Mouse (Mus musculus) R1 (cell line): ENCODE data around the gene AI661453.

Source experiments
- DNase-seq: peaks from one replicate; pipeline ENCODE4 v3.0.0-alpha.2; 2018; ENCODE audit warnings: low read depth, low spot score

AI661453 gene

DNA sequence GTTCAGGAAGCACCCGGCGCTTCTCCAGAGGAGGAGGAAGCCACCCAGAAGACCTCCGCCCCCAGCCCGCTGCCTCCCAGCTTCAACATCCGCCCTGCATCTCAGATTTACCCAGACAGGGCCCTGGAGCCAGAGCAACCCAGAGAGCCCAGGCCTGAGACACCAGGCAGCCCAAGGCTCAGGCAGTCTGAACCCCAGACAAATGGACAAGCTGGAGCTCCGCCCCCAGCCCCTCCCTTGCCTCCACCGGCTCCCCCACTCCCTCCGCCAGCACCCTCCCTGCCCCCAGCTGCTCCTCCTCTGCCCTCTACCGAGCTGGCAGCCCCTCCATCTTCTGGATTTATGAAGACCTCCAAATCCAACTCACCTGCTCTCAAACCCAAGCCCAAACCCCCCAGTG is 29.9 kb downstream of the AI661453 start:
- DNase-seq = no peak

DNA sequence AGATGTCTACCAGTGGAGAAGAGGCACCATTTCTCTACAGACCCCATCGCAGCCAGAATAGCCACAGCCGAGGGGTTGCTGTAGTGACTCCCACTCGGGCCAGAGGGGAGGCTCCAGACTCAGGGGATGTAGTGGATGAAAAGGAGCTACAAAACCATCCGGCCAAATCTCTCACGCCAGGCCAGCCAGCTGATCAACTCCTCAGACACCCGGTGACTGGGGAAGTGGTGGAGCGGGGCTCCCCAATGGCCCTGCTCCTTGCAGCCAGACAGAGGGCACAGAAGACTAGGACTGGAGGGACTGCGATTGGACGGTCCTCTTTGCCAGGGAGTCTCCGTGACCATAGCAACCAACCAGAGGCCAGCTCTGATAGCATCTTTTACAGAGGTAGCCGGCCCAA is 31.2 kb downstream of the AI661453 start:
- DNase-seq = no peak

DNA sequence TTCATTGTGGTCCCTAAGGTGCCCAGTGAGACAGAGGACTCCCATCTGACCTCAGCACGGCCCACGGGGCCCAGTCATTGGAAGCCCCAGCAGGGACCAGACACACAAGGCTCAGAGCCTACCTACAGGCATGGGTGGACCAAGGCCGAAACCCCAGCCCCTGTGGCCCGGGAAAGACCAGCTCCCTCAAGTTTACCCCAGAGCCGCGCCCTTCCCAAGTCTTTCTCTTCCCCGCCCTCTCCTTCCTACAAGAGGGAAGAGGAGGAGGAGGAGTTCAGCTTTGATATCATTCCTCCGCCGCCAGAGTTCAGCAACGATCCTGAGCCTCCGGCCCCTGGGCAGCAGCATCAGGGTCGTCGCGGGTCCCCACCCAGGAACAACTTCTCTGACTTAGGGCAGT is 31.6 kb downstream of the AI661453 start:
- peak; percentile 53 for DNase-seq

DNA sequence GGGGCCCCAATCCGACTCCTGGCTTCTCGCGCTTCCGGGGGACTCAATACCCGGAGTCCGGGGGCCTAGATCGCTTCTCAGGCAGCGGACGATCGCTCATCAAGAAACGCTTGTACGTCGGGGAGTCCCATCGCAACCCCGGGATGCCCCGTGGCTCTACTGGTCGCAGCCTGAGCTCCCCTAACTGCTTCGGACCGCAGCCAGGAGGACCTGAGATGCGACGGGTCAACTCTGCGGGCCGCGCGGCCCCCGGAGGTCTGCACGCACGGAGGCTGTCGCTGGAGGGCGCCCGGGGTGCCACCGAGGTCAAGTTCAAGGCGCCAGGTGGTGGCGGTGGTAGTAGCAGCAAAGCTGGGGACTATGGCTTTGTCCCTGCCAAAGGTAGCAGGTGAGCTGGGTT is 32.1 kb downstream of the AI661453 start:
- DNase-seq = peak; percentile 52

DNA sequence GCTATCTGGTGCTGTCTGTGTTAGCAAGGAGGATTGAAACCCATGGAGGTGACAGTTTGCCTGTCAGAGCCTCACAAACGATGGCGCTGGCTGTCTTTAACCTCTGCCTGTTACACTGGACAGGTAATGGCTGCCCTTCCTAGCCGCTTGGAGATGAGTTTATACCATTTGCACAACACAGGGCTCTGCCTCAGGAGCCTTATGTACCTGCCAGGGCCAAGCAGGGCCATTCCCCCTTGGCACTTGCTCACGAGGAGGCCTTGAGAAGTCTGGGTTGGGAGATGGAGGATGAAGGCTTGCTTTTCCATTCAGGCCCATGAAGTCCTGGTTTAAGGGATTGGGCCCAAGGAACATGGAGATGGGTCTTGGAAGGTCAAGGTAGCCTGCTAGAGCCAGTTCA is 33.2 kb downstream of the AI661453 start:
- DNase-seq = no peak

DNA sequence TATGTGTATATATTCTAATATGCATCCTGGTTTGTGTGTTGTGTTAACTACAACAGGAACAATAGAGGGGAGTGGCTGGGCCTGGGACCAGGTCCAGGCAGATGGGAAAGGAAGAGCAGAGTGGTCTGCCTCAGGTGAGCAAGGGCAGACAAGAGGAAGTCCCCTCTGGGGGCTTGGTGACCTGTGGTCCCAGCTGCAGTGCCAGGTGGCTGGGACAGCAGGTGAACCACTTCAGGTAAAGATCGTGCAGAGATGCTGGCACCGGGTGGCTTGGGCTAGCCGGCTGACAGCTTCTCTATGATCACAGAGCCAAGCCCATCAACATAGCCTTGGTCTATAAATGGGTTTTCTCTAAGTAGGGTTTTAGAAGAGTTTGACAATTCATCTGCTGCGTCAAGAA is 33.7 kb downstream of the AI661453 start:
- no peak for DNase-seq

DNA sequence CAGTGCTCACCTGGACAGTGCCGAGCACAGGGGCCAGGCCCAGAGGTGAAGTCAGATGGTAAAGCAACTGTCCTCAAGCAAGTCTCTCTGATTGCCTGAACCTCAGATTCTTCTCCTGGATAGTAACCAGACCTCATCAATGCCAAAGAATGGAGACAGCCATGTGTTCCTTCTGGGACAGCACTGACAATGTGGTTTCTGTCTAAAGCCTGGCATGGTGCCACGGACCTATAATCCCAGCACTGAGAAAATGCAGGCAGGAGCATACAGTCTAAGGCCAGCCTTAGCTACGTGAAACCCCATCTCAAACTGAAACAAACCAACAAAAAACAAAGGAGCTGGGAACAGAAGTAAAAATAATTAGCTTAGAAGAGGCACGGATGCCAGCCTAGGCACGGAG is 34.3 kb downstream of the AI661453 start:
- no peak for DNase-seq

DNA sequence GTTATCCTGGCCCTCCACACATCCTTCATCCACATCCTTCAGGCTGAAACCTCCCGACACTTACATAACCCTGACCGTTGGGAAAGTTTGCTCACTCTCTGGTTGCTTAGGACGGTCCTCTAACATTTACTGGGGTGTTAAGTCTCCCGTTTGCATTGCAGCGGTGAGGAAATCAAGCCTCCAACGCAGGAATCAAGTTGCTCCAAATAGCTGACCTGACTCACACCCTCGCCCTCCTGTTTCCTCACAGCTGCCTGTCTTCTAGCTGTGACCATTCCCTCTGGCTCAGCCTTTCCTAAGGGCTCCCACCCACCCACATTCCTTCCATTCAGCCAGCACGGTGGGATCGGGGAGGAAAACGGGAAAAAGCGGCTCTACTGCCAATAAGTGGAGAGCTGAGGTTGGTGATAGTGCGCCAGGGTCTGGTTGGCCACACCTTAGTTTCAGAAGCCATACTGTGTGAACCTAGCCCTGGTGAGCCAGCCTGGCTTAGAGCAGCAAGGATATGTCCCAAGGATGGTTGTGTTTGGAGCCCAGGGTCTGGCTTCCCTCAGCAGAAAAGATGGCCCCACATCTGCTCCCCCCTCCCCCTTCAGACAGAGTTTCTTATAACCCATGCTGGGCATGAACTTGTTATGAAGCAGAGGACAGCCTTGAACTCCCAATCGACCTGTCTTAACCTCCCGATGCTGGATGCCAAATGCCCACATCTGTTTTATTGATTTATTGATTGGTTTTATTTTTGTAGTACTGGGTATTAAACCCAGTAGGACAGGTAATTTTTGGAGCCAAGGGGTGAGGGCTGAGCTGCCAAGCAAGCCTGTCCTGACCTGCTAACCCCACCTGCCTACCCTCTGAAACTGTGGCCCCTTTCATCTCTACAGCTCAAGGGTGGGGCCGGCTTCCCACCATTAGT is 36.3 kb downstream of the AI661453 start:
- DNase-seq = peak; percentile 61

DNA sequence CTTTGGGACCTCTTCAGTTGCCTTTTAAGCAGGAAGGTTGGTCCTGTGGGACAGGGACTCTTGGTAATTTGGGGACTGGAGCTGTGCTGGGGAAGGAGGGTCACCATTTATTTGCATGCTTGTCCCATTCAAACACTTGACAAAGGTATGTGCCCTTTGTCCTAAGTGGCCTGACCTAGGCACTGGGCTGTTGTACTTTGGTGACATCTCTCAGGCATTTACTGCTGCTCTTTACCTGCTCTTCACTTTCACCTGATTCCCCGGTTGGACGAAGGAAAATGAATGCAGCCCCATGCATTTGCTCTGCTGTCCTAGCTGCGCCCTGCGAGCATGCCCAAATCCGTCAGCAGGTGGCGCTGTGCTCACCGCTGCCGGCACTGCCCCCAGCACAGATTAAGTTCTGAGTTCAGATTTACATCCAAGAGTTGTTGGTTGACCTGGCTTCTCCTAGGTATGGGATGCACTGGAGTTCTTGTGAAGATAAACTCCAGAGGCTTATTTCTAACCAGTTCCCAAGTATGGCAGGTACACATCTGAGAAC is 37.1 kb downstream of the AI661453 start:
- DNase-seq = peak; percentile 63

DNA sequence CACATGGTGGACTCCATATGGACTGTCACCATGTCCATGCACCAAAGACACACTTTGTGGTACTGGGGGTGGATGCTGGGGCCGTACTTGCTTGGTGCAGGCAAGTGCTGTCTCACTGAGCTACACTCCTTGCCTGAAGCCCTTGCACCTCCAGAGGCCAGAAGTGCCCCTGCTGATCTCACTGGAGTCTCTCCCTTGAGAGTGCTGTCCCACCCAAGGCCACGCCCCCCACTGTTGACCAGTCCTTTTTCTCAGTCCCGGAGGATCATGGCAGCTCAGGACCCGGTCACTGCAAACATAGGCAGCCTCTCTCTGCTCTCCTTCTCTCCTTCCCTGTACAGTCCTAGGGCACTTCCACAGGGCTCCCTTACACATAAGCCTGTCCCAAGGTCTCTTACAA is 37.8 kb downstream of the AI661453 start:
- no peak for DNase-seq

DNA sequence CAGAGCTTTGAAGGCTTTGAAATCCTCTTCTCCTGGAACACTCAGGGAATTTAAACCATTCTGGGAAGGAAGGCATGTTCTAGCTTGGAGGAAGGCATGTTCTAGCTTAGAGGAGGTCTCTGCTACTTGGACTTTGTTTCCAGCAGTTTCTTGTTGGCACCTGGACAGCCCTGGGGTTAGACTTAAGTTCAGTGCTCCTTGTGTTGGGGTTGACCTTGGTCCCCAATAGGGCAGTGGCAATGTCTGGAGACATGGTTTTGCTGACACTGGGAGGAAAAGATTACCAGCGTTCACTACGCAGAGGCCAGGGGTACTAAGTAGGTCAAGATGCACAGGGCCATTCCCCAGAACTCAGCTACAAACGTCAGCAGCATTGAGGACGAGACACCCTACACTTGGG is 38.8 kb downstream of the AI661453 start:
- DNase-seq = no peak

DNA sequence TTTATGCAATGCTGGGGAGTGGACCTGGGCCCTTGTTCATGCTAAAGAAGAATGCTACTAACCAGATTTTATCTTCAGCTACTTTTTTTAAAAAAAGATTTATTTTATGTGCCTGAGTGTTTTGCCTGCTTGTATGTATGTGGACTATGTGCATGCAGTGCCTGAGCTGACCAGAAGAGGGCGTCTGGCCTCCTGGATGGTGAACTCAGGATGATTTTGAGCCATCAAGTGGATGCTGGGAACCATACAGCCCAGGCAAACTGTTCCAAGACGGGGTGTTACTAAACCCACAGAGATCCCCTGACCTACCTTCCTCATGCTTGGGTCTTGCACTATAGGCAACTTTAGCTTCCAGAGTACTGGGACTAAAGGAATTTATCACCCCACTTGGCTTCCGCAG is 39.3 kb downstream of the AI661453 start:
- DNase-seq = peak; percentile 84

DNA sequence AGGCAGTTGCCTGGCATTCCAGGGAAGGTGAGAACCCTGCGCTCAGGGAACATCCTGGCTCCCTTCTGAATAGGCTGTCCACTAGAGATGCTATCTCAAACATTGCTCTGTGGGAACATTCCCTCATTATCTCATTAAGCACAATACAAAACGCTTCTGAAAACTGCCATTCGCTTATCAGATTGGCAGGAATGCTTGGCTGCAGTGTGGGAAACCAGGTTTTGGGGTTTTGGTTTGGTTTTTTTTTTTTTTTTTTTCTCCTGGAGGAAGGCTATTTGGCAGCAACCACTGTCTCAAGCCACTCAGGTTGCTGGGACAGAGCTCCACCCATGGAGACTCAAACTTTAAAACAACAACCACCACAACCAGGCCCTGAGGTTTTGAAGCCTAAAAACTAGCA is 43.5 kb downstream of the AI661453 start:
- no peak for DNase-seq

DNA sequence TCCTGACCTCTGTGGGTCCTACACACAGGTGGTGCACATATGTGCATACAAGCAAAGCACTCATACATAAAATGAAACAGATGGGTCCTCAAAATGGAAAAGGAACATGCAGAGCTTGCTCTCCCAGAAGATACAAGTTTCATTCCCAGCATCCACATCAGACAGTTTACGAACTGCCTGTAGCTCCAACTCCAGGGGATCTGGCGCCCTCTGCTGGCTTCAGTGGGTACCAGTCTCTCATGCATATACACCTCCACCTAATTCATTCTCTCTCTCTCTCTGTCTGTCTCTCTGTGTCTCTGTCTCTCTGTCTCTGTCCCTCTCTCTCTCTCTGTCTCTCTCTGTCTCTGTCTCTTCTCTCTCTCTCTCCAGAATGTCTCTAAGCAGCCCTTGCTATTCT is 46.0 kb downstream of the AI661453 start:
- DNase-seq = peak; percentile 87

DNA sequence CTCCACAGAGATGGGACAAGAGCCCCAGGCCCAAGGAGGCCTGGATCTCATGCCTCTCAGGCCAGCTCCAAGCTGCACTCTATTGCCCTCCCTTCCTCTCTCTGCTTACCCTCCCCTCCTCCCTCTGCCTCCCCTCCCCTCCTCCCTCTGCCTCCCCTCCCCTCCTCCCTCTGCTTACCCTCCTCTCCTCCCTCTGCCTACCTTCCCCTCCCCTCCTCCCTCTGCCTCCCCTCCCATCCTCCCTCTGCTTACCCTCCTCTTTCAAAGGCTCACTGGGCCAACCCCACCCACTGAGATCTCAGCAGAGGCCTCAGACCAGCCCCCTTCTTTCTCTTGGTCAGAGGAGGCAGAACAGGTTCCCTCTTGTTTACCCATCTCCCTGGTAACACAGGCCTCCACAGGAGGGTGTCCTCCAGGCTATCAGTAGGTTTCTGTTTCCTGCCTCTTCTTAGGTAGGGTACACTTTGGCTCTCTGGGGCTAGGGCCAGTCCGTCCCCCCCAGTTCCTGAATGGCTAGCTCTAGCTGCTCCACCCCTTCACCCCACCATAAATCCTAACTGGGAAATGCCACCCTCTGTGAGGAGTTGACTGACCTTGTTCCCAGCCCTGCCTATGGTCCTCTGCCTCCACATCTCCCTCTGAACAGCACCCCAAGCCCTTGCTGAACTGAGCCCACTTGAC is 48.0 kb downstream of the AI661453 start:
- DNase-seq = peak; percentile 93

DNA sequence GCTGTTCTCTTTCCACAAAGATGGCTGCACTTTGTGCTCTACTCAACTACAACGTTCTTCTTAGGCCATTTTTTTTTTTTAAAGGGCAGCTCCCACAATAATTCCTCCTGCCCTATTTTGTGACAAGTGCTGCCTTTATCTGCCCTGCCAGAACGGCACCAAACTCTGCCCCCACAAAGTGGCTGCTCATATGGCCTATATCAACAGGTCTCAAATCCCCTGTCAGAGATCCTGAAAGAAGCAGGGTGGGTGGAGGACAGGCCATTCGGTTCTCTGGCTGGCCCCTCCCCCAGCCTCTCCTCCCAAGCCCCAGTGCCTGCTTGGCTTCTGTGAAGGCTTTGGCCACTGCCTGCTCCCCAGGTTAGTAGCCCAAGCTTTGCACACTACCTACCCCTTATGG is 48.6 kb downstream of the AI661453 start:
- DNase-seq = no peak

DNA sequence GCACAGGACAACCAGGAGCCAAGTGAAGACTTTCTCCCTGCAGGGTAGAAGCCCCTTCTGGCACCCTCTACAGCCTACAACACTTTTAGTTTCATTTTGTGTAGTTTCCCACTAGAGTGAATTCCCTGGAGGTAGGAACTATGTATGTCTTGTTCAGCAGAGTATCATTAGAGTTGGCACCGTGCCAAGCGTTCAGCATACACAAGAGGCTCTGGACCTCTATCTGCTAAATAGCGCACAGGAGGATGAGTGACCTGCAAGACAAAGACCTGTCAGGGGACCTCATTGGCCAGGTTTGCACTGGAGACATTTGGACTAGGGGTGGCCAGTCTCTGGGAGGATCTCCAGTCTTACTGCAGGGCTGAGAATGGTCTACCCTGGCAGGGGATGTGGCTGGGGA is 49.4 kb downstream of the AI661453 start:
- DNase-seq = no peak

DNA sequence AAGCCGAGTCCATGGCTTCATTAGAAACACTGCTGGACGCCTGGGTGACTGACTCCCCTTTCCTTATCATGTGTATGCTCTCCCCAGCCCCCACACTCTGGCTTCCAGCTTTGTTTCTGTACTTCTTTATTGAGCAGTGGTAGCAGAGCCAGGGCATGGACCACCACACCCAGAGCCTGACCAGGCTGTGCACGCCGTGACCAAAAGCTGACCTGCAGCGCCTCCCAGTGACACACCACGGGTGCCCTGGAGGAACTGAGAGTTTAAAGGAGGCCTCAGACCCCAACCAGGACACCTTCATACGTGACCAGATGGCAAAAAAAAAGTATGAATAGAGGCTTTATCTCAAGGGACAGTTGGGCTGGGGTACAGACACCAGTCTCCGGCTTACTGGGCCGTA is 54.4 kb downstream of the AI661453 start:
- no peak for DNase-seq

DNA sequence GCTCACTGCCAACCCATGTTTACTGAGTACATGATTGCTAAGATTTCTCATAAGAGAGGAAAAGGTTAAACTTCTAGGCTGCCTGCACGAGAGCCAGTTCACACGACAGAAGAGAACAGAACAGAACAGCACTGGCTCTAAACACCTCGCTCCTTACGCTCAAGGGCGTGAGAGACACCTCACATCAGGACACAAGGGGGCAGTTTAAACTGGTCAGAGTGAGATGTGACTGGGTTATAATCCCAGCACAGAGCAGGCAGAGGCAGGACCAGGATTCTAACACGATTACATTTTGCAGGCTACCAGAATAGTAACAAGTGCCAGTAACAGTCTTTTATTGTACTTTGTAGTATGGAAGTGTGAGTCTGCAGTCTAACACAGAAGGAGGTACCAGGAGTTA is 56.3 kb downstream of the AI661453 start:
- DNase-seq = no peak

DNA sequence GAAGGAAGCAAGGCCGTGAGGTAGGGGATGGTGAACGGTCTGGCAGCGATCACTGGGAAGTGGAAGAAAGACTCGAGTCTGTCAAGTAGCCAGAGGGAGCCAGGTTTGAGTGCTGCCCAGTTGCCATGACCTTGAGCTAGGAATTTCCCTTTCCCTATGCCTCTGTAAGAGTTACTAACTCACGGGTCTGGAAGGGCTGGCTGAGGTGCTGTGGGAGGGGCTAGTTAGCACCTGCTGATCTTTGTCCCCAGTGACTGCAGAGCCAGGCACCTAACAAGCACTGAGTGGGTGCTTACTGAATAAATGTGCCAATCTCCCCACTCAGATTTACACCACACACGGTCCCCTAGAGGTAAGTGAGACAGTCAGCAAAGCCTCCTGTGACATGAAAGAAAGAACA is 57.2 kb downstream of the AI661453 start:
- DNase-seq = no peak

DNA sequence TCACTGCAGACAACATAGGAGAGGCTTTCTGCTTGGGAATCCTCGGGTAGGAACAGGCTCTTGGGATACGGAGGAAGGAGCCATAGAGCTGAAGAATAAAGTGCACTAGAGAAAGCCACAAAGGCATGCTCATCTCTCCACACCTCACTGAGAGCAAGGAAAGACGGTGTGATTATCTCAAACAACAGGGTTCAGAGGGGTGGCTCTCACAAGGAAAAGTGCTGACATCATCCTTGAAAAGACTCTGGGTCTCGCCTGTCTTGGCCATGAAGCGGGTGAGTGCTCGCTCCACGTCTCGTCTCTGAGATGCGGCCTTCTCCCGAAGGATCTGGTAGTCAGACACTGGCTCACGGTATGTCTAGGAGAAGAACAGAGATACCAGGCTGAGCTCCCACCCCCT is 57.7 kb downstream of the AI661453 start:
- no peak for DNase-seq

DNA sequence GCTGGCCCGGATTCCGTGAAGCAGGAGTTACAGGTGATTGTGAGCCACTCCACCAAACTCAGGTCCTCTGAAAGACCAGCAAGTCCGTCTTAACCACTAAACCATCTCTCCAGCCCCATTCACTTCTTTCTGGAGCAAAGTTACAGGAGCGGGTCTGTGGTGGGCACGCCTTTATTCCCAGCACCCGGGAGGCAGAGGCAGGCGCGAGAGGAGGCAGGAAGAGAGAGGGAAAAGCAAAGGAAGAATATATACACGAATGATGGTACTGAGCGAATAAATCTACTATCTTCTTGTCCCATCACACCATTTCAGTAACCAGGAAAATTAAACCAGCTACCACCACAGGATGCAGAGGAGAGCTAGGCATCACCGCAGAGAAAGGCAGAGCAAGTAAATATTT is 65.1 kb downstream of the AI661453 start:
- DNase-seq = peak; percentile 64
